Mouse (Mus musculus): ENCODE data around the gene Zcchc7. TPM values are rescaled to one million over a fixed set of nuclear protein-coding genes. Genes with fewer than 3 reads are reported as not detected.

The Zcchc7 gene
- polyA plus RNA-seq, 1 experiment from 2014 or later, result 27.1 TPM

DNA sequence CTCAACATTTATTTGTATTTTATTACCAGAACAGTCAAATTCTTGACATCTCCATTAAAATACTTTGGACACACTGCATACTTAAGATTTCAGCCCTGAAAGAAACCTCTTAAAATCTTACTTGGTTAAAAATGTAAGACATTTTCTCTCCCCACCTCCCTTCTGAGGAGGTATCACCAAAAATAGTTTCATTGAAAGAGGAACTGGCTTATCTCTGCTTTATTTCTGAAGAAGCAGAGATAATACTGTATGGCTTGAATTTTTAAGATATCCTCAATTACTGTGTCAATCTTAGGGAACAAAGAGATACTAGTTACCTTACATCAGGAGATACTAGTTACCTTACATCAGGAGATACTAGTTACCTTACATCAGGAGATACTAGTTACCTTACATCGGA lies 116.4 kb downstream of the Zcchc7 start:
- H3K4me2 ChIP-seq, result no peak overlapping the region
- H3K9me3 ChIP-seq (replicated peaks; ENCODE audit: control insufficient read depth, low read length), result no peaks in the 10 kb centered on the region
- WGBS (ENCODE audit: insufficient replicate concordance), result 100% methylated on average over 1 of the region's 1 CpGs
- no peak overlapping the region for H3K27ac ChIP-seq (ENCODE audit: low read depth, low read length)
- H3K9ac ChIP-seq (ENCODE audit: low read depth, low read length), result no peak overlapping the region
- no peak for ATAC-seq (replicated peaks; ENCODE audit: insufficient number of reproducible peaks, low FRiP score, low TSS enrichment)
- H3K36me3 ChIP-seq (ENCODE audit: control insufficient read depth, insufficient read depth, low read length), result no peaks in the 10 kb centered on the region
- no peaks in the 10 kb centered on the region for H3K4me1 ChIP-seq (ENCODE audit: control insufficient read depth, insufficient read depth, low read length)
- no peak overlapping the region for H3K4me3 ChIP-seq (ENCODE audit: low read depth, low read length)
- H3K27me3 ChIP-seq (ENCODE audit: control insufficient read depth, insufficient read depth, low read length), result no peaks in the 10 kb centered on the region

DNA sequence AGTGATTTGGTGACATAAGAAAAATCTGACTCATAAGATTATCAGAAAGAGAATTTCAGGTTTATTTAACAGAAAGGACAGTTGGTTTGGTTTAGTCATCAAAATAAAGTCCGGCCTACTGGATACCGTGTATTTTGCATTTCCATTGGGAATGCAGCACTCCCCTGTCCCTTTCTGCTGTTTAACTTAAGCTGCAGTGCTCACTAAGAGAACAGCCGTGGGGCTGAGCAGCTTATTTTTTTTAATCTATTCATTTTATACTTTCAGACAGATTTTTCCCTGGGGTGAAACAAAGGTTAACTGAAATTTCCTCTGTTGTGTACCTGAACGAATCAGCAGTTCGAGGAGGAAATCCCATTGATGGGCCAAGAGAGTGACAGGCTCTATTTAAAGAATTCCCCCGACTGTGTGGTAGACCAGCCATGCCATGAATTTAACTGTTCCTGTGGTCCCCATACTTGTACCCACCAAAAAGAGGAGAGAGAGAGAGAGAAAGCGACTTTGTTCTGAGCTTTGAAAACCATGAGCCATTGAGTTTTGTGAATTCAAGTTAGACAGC lies 124.5 kb downstream of the Zcchc7 start:
- ATAC-seq (replicated peaks; ENCODE audit: insufficient number of reproducible peaks, low FRiP score, low TSS enrichment), result no peak
- WGBS (ENCODE audit: insufficient replicate concordance), result 63% methylated on average over 7 of the region's 7 CpGs

DNA sequence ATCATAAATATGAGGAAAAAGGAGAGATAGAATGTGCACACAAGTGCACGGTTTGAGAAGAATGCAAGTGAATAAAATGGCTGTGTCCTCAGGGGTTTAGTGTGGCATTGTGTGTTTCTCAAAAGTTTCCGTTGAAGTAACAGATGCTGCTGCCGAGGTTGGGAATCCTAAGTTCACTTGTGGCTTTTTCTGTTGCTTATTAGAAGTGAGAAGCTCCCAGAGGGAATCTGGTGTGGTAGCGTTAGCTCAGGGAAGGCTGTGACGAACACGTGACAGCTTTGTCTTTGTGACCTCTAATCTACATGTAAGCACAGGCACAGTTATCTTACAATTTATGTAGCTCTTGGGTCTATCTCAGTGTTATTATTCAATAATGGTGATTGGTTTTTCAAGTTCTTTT lies 130.5 kb downstream of the Zcchc7 start:
- no peak for ATAC-seq (replicated peaks; ENCODE audit: insufficient number of reproducible peaks, low FRiP score, low TSS enrichment)
- WGBS (ENCODE audit: insufficient replicate concordance), result 73% methylated on average over 6 of the region's 6 CpGs

More for the DNA sequence above, 124.5 kb downstream of the Zcchc7 start:
- H3K27ac ChIP-seq (ENCODE audit: low read depth, low read length), result no peak overlapping the region
- no peak overlapping the region for H3K4me3 ChIP-seq (ENCODE audit: low read depth, low read length)
- no peak overlapping the region for H3K9ac ChIP-seq (ENCODE audit: low read depth, low read length)
- H3K27me3 ChIP-seq (ENCODE audit: control insufficient read depth, insufficient read depth, low read length), result no peaks in the 10 kb centered on the region
- H3K4me2 ChIP-seq, result no peak overlapping the region
- no peaks in the 10 kb centered on the region for H3K36me3 ChIP-seq (ENCODE audit: control insufficient read depth, insufficient read depth, low read length)
- 0 out of 2 replicates have a peak, but pooled peaks cover 3% of the 10 kb centered on the region for H3K4me1 ChIP-seq (ENCODE audit: control insufficient read depth, insufficient read depth, low read length)
- no peaks in the 10 kb centered on the region for H3K9me3 ChIP-seq (replicated peaks; ENCODE audit: control insufficient read depth, low read length)

DNA sequence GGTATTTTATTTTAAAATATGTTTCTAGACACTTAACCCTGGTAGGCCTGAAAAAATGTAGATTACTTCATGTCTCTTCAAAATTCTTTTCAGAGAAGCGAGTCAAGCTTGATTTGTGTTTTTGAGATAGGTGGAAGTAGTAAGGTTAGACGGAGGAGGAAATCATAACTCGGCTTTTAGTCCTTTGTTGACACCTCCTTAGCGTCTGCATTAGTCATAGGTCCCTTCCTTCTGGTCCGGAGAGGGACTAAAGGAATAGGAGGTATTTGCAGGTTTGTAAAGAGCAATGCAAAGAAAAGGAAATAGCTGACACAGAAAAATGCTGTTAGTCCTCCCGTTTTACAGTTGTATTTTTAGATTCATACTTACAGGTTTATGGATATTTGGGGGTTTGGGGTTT lies 135.7 kb downstream of the Zcchc7 start:
- Histone ChIP-seq H3K4me3 (ENCODE audit: low read depth, low read length) (no peak overlapping the region), H3K4me2 (no peak overlapping the region), H3K9ac (ENCODE audit: low read depth, low read length) (no peak overlapping the region), H3K27ac (ENCODE audit: low read depth, low read length) (no peak overlapping the region), H3K4me1 (ENCODE audit: control insufficient read depth, insufficient read depth, low read length) (no peaks in the 10 kb centered on the region), H3K9me3 (replicated peaks; ENCODE audit: control insufficient read depth, low read length) (no peaks in the 10 kb centered on the region), H3K27me3 (ENCODE audit: control insufficient read depth, insufficient read depth, low read length) (no peaks in the 10 kb centered on the region), H3K36me3 (ENCODE audit: control insufficient read depth, insufficient read depth, low read length) (no peaks in the 10 kb centered on the region)
- ATAC-seq (replicated peaks; ENCODE audit: insufficient number of reproducible peaks, low FRiP score, low TSS enrichment), result no peak
- 80% methylated on average over 6 of the region's 6 CpGs for WGBS (ENCODE audit: insufficient replicate concordance)

More for the DNA sequence above, 130.5 kb downstream of the Zcchc7 start:
- H3K4me1 ChIP-seq (ENCODE audit: control insufficient read depth, insufficient read depth, low read length), result no peaks in the 10 kb centered on the region
- no peaks in the 10 kb centered on the region for H3K27me3 ChIP-seq (ENCODE audit: control insufficient read depth, insufficient read depth, low read length)
- no peak overlapping the region for H3K4me2 ChIP-seq
- H3K27ac ChIP-seq (ENCODE audit: low read depth, low read length), result no peak overlapping the region
- no peaks in the 10 kb centered on the region for H3K9me3 ChIP-seq (replicated peaks; ENCODE audit: control insufficient read depth, low read length)
- no peak overlapping the region for H3K9ac ChIP-seq (ENCODE audit: low read depth, low read length)
- H3K36me3 ChIP-seq (ENCODE audit: control insufficient read depth, insufficient read depth, low read length), result no peaks in the 10 kb centered on the region
- no peak overlapping the region for H3K4me3 ChIP-seq (ENCODE audit: low read depth, low read length)

DNA sequence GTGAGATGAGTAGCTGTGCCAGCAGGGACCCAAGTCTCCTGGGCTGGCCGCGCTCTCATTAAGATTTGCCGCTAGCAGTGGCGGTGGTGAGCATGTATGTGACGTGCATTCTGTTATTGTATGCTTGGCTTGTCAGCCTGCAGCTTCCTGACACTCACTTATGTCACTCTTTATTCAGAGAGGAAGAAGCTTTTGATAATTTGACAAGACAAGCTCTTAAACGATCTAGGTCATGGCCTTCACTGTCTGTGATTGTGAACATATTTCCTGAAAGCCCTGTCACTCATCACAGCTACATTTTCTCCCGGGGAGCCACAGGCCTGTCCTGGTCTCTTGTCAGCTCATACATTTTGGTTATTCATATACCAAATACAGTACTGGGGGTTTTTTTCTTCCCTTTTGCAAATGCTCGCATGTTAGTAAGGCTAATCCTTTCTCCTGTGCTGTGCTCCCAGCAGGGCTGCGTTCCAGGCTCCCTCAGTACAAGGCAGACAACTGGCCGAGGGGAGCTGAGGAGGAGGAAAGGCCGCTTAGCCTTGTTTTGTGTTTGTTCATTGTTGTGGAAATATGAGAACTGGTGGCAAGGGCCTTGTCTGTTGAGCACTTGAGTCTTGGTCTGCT lies 150.1 kb downstream of the Zcchc7 start:
- Histone ChIP-seq H3K4me2 (no peak overlapping the region), H3K4me3 (ENCODE audit: low read depth, low read length) (no peak overlapping the region), H3K36me3 (ENCODE audit: control insufficient read depth, insufficient read depth, low read length) (no peaks in the 10 kb centered on the region), H3K9ac (ENCODE audit: low read depth, low read length) (no peak overlapping the region), H3K27ac (ENCODE audit: low read depth, low read length) (no peak overlapping the region), H3K9me3 (replicated peaks; ENCODE audit: control insufficient read depth, low read length) (no peaks in the 10 kb centered on the region), H3K27me3 (ENCODE audit: control insufficient read depth, insufficient read depth, low read length) (no peaks in the 10 kb centered on the region), H3K4me1 (ENCODE audit: control insufficient read depth, insufficient read depth, low read length) (peaks cover 8% of the 10 kb centered on the region)
- WGBS (ENCODE audit: insufficient replicate concordance), result 34% methylated on average over 11 of the region's 11 CpGs
- no peak for ATAC-seq (replicated peaks; ENCODE audit: insufficient number of reproducible peaks, low FRiP score, low TSS enrichment)

DNA sequence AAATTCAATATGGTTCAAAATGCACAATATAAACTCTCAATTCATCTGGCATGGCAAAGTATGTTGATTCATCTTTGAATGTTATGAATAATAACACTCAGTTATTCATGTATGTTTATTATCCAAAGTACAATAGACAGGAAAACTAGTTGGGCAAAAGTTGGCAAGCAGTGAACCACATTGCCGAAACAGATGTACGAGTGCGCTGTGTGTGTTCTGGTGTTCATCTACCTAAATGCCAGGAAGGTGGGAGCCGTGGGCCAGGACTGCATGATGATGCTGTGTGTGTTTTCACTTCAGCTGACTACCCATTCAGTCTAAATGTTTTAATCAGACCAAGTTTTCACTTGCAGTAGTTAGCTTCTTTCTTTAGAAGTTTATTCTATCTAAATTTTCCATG lies 150.7 kb downstream of the Zcchc7 start:
- Histone ChIP-seq H3K4me3 (ENCODE audit: low read depth, low read length) (no peak overlapping the region), H3K27ac (ENCODE audit: low read depth, low read length) (no peak overlapping the region), H3K27me3 (ENCODE audit: control insufficient read depth, insufficient read depth, low read length) (no peaks in the 10 kb centered on the region), H3K4me1 (ENCODE audit: control insufficient read depth, insufficient read depth, low read length) (peaks cover 8% of the 10 kb centered on the region), H3K4me2 (no peak overlapping the region), H3K36me3 (ENCODE audit: control insufficient read depth, insufficient read depth, low read length) (no peaks in the 10 kb centered on the region), H3K9me3 (replicated peaks; ENCODE audit: control insufficient read depth, low read length) (no peaks in the 10 kb centered on the region), H3K9ac (ENCODE audit: low read depth, low read length) (no peak overlapping the region)
- 82% methylated on average over 4 of the region's 4 CpGs for WGBS (ENCODE audit: insufficient replicate concordance)
- ATAC-seq (replicated peaks; ENCODE audit: insufficient number of reproducible peaks, low FRiP score, low TSS enrichment), result no peak

DNA sequence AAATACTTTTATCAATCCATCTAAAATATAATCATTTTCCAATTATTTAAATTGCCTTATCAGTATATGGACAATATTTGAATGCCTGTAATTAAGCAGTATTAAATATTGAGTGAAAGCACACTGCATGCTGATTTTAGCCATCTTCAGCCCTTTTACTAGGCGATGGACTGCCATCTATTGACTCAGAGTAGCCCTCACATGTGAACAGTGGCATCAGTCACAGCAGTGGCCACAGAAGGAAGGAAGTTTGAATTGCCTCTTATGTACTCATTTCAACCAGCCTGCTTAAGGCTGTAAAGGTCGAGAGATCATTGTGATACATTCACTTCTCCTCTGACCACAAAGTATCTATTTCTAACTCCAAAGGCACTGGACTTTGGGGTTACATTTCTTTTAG lies 154.4 kb downstream of the Zcchc7 start:
- 68% methylated on average over 2 of the region's 2 CpGs for WGBS (ENCODE audit: insufficient replicate concordance)
- no peak for ATAC-seq (replicated peaks; ENCODE audit: insufficient number of reproducible peaks, low FRiP score, low TSS enrichment)

DNA sequence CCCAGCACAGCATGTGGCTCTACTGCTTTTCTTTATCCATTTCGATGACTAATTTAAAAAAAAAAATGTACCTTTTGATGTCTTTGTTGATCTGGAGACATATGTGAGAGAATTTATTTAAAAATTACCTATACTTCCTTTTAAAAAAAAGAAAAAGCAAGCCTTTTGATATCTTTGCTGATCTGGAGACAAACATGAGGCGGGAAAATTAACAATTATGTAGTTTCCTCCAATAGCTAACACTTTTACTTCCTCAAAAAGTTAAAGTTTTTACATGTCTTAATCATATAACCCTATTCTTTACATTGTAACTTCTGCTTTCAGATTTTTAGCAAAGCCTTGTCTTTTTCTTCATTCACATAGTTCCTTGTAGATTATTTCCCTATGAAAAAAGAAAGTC lies 155.2 kb downstream of the Zcchc7 start:
- Histone ChIP-seq H3K4me2 (no peak overlapping the region), H3K9me3 (replicated peaks; ENCODE audit: control insufficient read depth, low read length) (no peaks in the 10 kb centered on the region), H3K9ac (ENCODE audit: low read depth, low read length) (no peak overlapping the region), H3K36me3 (ENCODE audit: control insufficient read depth, insufficient read depth, low read length) (no peaks in the 10 kb centered on the region), H3K27me3 (ENCODE audit: control insufficient read depth, insufficient read depth, low read length) (no peaks in the 10 kb centered on the region), H3K4me1 (ENCODE audit: control insufficient read depth, insufficient read depth, low read length) (peaks cover 3% of the 10 kb centered on the region), H3K4me3 (ENCODE audit: low read depth, low read length) (no peak overlapping the region), H3K27ac (ENCODE audit: low read depth, low read length) (no peak overlapping the region)
- WGBS (ENCODE audit: insufficient replicate concordance), result 87% methylated on average over 2 of the region's 2 CpGs
- ATAC-seq (replicated peaks; ENCODE audit: insufficient number of reproducible peaks, low FRiP score, low TSS enrichment), result no peak

More for the DNA sequence above, 154.4 kb downstream of the Zcchc7 start:
- Histone ChIP-seq H3K4me1 (ENCODE audit: control insufficient read depth, insufficient read depth, low read length) (peaks cover 8% of the 10 kb centered on the region), H3K9me3 (replicated peaks; ENCODE audit: control insufficient read depth, low read length) (no peaks in the 10 kb centered on the region), H3K36me3 (ENCODE audit: control insufficient read depth, insufficient read depth, low read length) (no peaks in the 10 kb centered on the region), H3K4me3 (ENCODE audit: low read depth, low read length) (no peak overlapping the region), H3K27me3 (ENCODE audit: control insufficient read depth, insufficient read depth, low read length) (no peaks in the 10 kb centered on the region), H3K4me2 (no peak overlapping the region), H3K9ac (ENCODE audit: low read depth, low read length) (no peak overlapping the region), H3K27ac (ENCODE audit: low read depth, low read length) (no peak overlapping the region)

DNA sequence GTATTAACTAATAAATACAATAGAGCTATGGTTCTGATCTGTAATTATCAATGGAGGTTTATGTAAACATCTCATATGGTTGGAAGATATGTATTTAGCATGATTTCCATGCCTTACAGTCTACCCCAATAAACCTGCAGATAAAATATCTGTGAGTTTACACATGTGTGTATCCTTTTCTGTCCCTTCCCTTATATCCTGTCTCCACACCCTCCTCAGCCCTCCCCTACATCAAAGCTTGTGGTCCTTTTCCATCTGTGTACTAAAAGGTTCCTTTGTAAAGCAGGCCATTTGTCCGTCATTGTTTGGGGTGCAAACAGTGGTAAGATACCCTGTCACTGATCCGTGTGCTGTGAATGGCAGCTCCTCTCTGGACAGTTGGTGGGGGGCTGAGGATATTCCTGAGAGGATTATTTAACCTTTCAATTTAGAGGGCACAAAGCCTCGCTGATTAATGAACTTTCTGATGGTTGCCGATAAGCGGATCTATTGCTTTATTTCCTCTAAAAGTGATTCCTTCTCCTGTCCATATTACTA lies 161.7 kb downstream of the Zcchc7 start:
- H3K9me3 ChIP-seq (replicated peaks; ENCODE audit: control insufficient read depth, low read length), result no peaks in the 10 kb centered on the region
- no peak overlapping the region for H3K27ac ChIP-seq (ENCODE audit: low read depth, low read length)
- H3K4me1 ChIP-seq (ENCODE audit: control insufficient read depth, insufficient read depth, low read length), result no peaks in the 10 kb centered on the region
- no peak for ATAC-seq (replicated peaks; ENCODE audit: insufficient number of reproducible peaks, low FRiP score, low TSS enrichment)
- H3K4me3 ChIP-seq (ENCODE audit: low read depth, low read length), result no peak overlapping the region
- H3K9ac ChIP-seq (ENCODE audit: low read depth, low read length), result no peak overlapping the region
- H3K36me3 ChIP-seq (ENCODE audit: control insufficient read depth, insufficient read depth, low read length), result no peaks in the 10 kb centered on the region
- WGBS (ENCODE audit: insufficient replicate concordance), result 84% methylated on average over 5 of the region's 5 CpGs
- H3K27me3 ChIP-seq (ENCODE audit: control insufficient read depth, insufficient read depth, low read length), result no peaks in the 10 kb centered on the region
- H3K4me2 ChIP-seq, result no peak overlapping the region

Measured in heart, embryonic 11.5 days (tissue).